Mouse (Mus musculus) lung, adult 10 weeks (tissue): ENCODE results near the gene Mamdc4. TPM values are rescaled to one million over a fixed set of nuclear protein-coding genes. Genes with fewer than 3 reads are reported as not detected.

Experiments used
- polyA plus RNA-seq: library from polyadenylated mRNA; stranded (reverse); fragments of 350-450 nt; fragmentation: Illumina TruSeq; extraction: RNeasy Lipid Tissue Mini Kit (QIAGEN cat#74804); gene quantifications from one replicate; pipeline ENCODE4 v1.2.3, GENCODE M21; 2014; ENCODE audit warnings: low read depth, low replicate concordance; ENCODE audit not compliant: insufficient read depth

Gene Mamdc4
- 0.44 TPM for polyA plus RNA-seq

DNA sequence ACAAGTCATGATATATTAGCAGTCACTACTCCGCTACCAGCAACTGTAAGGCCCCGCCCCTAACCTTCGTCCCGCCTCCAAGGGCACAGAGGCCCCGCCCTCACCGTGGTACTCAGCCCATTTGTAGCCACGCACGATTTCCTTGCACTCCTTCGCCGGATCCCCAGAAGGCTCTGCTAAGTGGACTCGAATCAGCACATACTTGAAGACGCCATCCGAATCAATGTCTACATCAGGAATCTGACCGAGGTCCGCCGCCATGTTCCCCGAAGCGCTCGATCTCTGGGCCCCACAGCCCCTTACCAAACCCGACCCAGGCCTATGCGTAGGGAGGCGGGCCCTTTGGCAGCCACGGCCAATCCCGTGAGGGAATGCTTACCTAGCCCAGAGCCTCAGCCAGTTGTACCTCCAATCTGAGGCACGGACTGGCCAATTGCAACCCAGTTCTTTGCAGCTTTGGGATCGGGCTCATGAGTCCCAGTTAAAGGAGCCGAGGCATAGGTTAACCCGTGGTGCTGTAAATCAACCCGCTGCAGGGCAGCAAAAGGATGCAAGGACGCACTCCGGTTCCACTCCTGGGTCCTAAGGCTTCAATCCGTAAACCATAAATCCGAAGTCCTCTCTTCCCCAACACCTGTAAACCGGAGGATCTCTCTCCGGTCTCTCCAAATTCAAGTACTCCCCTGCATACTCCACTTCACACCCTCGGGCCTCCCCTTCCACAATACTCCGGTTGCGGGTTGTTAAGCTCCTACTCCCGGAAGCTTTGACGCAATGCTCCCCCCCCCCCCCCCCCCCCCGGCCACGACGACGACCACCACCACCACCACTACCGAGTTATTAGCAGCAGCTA is at the start of gene Mamdc4, which contains the start of gene Phpt1:
Gene Mamdc4 (minus strand): TSS at position 267 of the 853 bp plus-strand sequence.
Gene Phpt1 (minus strand): TSS at position 646 of the 853 bp plus-strand sequence.

GRCm38 (mm10) chr2:25621229-25622200 is 46.9 kb upstream of the Mamdc4 start, which contains the start of gene Tmem141:
Gene Tmem141 (minus strand): TSS chr2:25622005.

DNA sequence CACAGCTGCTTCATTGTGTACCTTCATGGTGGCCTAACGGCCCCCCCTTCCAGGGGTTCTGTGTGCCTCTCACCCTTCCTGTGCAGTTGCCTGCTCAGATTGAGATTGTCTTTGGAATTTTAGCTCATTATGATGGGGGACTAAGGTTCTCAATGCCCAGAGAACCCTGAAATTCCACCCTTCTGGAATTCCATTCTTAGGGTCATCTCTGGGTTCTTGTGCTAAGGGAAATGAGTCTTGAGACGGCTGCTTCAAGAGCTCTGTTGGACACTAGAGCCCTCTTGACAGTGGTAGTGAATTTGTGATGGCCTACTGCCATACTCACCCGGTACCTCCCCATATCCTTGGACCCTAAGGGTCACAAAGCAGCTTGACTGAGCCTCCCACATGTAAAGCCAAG is 42.9 kb upstream of the Mamdc4 start, which contains the start of gene Ccdc183:
Gene Ccdc183 (minus strand): TSS at position 101 of the 400 bp plus-strand sequence.

GRCm38 (mm10) chr2:25607761-25608622 is 33.3 kb upstream of the Mamdc4 start, which contains the start of gene Rabl6:
Gene Rabl6 (minus strand): TSS chr2:25608521.

GRCm38 (mm10) chr2:25581294-25581864 is 6.7 kb upstream of the Mamdc4 start, which contains the start of gene Ajm1:
Gene Ajm1 (minus strand): TSS chr2:25581757.

DNA sequence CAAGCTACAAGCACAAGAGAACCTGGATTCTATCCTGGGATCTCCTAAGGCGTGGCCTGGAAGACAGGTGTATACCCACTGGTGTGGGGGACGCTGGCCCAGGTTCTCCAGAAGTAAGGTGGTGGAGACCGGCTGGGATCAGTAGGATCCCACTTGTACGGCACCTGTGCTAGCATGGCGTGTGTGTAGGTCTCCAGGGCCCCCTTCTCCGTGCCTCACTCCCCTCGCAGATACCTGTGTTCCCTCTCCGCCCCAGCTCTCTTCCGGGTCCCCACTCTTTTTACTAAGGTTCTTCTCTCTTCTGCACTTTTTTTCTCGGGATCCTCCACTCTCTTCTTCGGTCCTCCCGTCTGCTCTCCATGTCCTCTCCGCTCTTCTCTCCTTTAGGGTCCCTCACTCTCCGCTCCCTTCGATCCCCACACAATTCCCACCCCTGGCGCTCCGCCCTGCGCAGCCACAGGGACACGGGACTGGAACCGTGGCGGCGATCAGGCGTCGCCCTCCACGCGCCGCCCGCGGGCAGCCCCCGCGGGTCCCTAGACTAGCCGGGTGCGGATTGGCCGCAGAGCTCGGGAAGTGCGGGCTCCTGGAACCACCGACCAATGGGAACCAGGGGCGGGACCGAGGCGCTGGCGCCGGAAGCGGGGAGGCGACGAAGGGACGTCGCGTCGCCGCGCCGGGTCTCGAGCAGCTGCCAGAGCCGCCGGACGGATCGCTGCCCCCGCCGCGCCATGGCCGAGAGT is 17.3 kb downstream of the Mamdc4 start, which contains the start of gene Edf1:
Gene Edf1 (plus strand): TSS at position 627 of the 743 bp plus-strand sequence.

DNA sequence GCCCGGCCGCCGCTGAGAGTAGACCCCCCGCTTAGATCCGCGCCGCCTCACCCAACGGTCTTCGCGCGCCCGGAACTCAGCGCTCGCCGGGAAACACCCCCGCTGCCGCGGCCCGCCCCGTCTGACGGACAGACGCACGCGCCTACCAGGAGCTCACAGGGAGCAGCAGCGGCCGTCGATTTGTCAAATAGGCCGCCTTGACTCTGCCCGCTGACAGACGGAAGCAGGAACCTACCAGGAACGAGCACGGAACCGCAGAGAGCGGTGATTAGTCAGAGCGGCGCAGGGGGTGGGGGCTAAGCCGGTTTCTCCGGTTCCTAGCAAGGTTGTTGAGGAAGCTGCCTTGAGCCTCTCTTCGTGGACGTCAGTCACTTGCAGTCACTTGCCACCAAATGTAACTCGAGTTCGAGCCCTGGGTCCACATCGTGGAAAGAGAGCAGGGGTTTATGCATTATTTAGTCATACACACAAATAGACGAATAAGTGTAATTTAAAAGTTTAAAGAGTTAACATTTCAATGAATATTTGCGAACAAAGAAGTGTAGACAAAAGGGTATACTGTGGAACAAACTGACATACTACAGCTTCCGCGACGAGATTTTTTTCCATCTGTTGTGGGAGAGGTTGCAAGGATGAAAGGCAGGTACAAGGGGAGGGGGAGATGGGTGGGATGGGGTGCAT is 27.7 kb downstream of the Mamdc4 start, which contains the start of gene Traf2:
Gene Traf2 (minus strand): TSS at position 130 of the 681 bp plus-strand sequence.

Other genes starting within 250 kb of the Mamdc4 start
- gene Man1b1, start 242.5 kb downstream of the Mamdc4 start, polyA plus RNA-seq: 31.9 TPM
- gene Dpp7, start 218.5 kb downstream of the Mamdc4 start, polyA plus RNA-seq: 18.5 TPM
- 51.2 TPM for gene Uap1l1, start 209.2 kb downstream of the Mamdc4 start, polyA plus RNA-seq
- gene Sapcd2, start 202.5 kb downstream of the Mamdc4 start, polyA plus RNA-seq: 1.0 TPM
- 7.6 TPM for gene Entpd2, start 179.0 kb downstream of the Mamdc4 start, polyA plus RNA-seq
- 69.7 TPM for gene Npdc1, start 175.5 kb downstream of the Mamdc4 start, polyA plus RNA-seq
- 1.7 TPM for gene Fut7, start 151.6 kb downstream of the Mamdc4 start, polyA plus RNA-seq
- 9.0 TPM for gene Abca2, start 146.1 kb downstream of the Mamdc4 start, polyA plus RNA-seq
- gene Clic3, start 118.0 kb downstream of the Mamdc4 start, polyA plus RNA-seq: 364 TPM
- 44.5 TPM for gene Paxx, start 113.8 kb downstream of the Mamdc4 start, polyA plus RNA-seq
- 1.6 TPM for gene Ptgds, start 104.8 kb downstream of the Mamdc4 start, polyA plus RNA-seq
- gene Lcn12, start 80.9 kb downstream of the Mamdc4 start, polyA plus RNA-seq: not detected
- gene Fbxw5, start 74.1 kb downstream of the Mamdc4 start, polyA plus RNA-seq: 27.0 TPM
- 0.92 TPM for gene C8g, start 73.1 kb downstream of the Mamdc4 start, polyA plus RNA-seq
- 19.5 TPM for gene Traf2, start 27.9 kb downstream of the Mamdc4 start, polyA plus RNA-seq
- 272 TPM for gene Edf1, start 17.0 kb downstream of the Mamdc4 start, polyA plus RNA-seq
- gene Phpt1, start 379 bp upstream of the Mamdc4 start, polyA plus RNA-seq: 64.0 TPM
- not detected for gene Ajm1, start 6.9 kb upstream of the Mamdc4 start, polyA plus RNA-seq
- 25.9 TPM for gene Rabl6, start 33.7 kb upstream of the Mamdc4 start, polyA plus RNA-seq
- not detected for gene Ccdc183, start 42.8 kb upstream of the Mamdc4 start, polyA plus RNA-seq
- gene Tmem141, start 47.2 kb upstream of the Mamdc4 start, polyA plus RNA-seq: 21.1 TPM
- 23.9 TPM for gene Fcna, start 53.2 kb upstream of the Mamdc4 start, polyA plus RNA-seq
- gene Lcn8, start 78.3 kb upstream of the Mamdc4 start, polyA plus RNA-seq: not detected
- not detected for gene Lcn5, start 83.1 kb upstream of the Mamdc4 start, polyA plus RNA-seq
- not detected for gene Lcn6, start 101.9 kb upstream of the Mamdc4 start, polyA plus RNA-seq
- not detected for gene Lcn10, start 107.9 kb upstream of the Mamdc4 start, polyA plus RNA-seq
- gene Obp2a, start 125.2 kb upstream of the Mamdc4 start, polyA plus RNA-seq: not detected
- gene Bmyc, start 131.9 kb upstream of the Mamdc4 start, polyA plus RNA-seq: 21.5 TPM
- gene Obp2b, start 162.2 kb upstream of the Mamdc4 start, polyA plus RNA-seq: not detected
- gene Lcn3, start 190.7 kb upstream of the Mamdc4 start, polyA plus RNA-seq: not detected
- gene Lcn11, start 202.2 kb upstream of the Mamdc4 start, polyA plus RNA-seq: not detected
- gene Gm13539, start 207.4 kb upstream of the Mamdc4 start, polyA plus RNA-seq: not detected
- not detected for gene Glt6d1, start 241.0 kb upstream of the Mamdc4 start, polyA plus RNA-seq
- not detected for gene Lcn9, start 248.3 kb upstream of the Mamdc4 start, polyA plus RNA-seq